Mouse (Mus musculus): ENCODE results near the gene Tnpo2. TPM values are rescaled to one million over a fixed set of nuclear protein-coding genes. Genes with fewer than 3 reads are reported as not detected.

Gene Tnpo2
- total RNA-seq, 2 experiments from 2014 or later: 16.7 to 20.4 TPM

GRCm38 (mm10) chr8:85096850-85097249, 60.1 kb downstream of the Tnpo2 start:
- ATAC-seq (replicated peaks; ENCODE audit: poor library complexity): no peak

GRCm38 (mm10) chr8:85100076-85100665, 63.5 kb downstream of the Tnpo2 start:
- no peak for ATAC-seq (replicated peaks; ENCODE audit: poor library complexity)

Other genes with a start within 250 kb of the Tnpo2 start
- 44.4 and 46.9 TPM in 2 replicates for gene Nfix, start 236.6 kb upstream of the Tnpo2 start, total RNA-seq (2015)
- 12.0 and 15.7 TPM in 2 replicates for gene Nfix, start 236.6 kb upstream of the Tnpo2 start, total RNA-seq (2017)
- gene Dand5, start 214.1 kb upstream of the Tnpo2 start, total RNA-seq (2015): 2.2 and 2.4 TPM in 2 replicates
- gene Dand5, start 214.1 kb upstream of the Tnpo2 start, total RNA-seq (2017): 1.7 and 4.0 TPM in 2 replicates
- gene Gadd45gip1, start 205.4 kb upstream of the Tnpo2 start, total RNA-seq (2015): 21.4 and 21.9 TPM in 2 replicates
- 51.2 and 57.4 TPM in 2 replicates for gene Gadd45gip1, start 205.4 kb upstream of the Tnpo2 start, total RNA-seq (2017)
- 30.2 and 34.4 TPM in 2 replicates for gene Rad23a, start 196.2 kb upstream of the Tnpo2 start, total RNA-seq (2015)
- 26.2 and 26.3 TPM in 2 replicates for gene Rad23a, start 196.2 kb upstream of the Tnpo2 start, total RNA-seq (2017)
- gene Calr, start 190.0 kb upstream of the Tnpo2 start, total RNA-seq (2015): 1,060 and 1,133 TPM in 2 replicates
- 4,756 and 5,574 TPM in 2 replicates for gene Calr, start 190.0 kb upstream of the Tnpo2 start, total RNA-seq (2017)
- 33.3 and 51.2 TPM in 2 replicates for gene Farsa, start 179.9 kb upstream of the Tnpo2 start, total RNA-seq (2015)
- gene Farsa, start 179.9 kb upstream of the Tnpo2 start, total RNA-seq (2017): 173 and 193 TPM in 2 replicates
- gene Syce2, start 164.8 kb upstream of the Tnpo2 start, total RNA-seq (2015): 248 and 250 TPM in 2 replicates
- 130 and 139 TPM in 2 replicates for gene Syce2, start 164.8 kb upstream of the Tnpo2 start, total RNA-seq (2017)
- gene Gcdh, start 143.0 kb upstream of the Tnpo2 start, total RNA-seq (2015): 17.4 and 19.0 TPM in 2 replicates
- gene Gcdh, start 143.0 kb upstream of the Tnpo2 start, total RNA-seq (2017): 27.8 TPM in 2 replicates
- gene Klf1, start 135.0 kb upstream of the Tnpo2 start, total RNA-seq (2015): 12.3 and 22.4 TPM in 2 replicates
- 14.0 and 30.8 TPM in 2 replicates for gene Klf1, start 135.0 kb upstream of the Tnpo2 start, total RNA-seq (2017)
- gene Dnase2a, start 128.4 kb upstream of the Tnpo2 start, total RNA-seq (2015): 16.8 and 23.7 TPM in 2 replicates
- gene Dnase2a, start 128.4 kb upstream of the Tnpo2 start, total RNA-seq (2017): 52.7 and 73.5 TPM in 2 replicates
- gene Mast1, start 99.6 kb upstream of the Tnpo2 start, total RNA-seq (2015): not detected in 2 replicates
- gene Mast1, start 99.6 kb upstream of the Tnpo2 start, total RNA-seq (2017): 0.03 TPM in 1 of 2 replicates, not detected in the other
- gene Rtbdn, start 89.9 kb upstream of the Tnpo2 start, total RNA-seq (2015): not detected in 2 replicates
- gene Rtbdn, start 89.9 kb upstream of the Tnpo2 start, total RNA-seq (2017): not detected in 2 replicates
- gene Gm49661, start 67.5 kb upstream of the Tnpo2 start, total RNA-seq (2015): not detected in 2 replicates
- gene Gm49661, start 67.5 kb upstream of the Tnpo2 start, total RNA-seq (2017): not detected in 2 replicates
- 266 and 310 TPM in 2 replicates for gene Prdx2, start 67.3 kb upstream of the Tnpo2 start, total RNA-seq (2015)
- gene Prdx2, start 67.3 kb upstream of the Tnpo2 start, total RNA-seq (2017): 340 and 388 TPM in 2 replicates
- 136 and 178 TPM in 2 replicates for gene Rnaseh2a, start 67.1 kb upstream of the Tnpo2 start, total RNA-seq (2015)
- gene Rnaseh2a, start 67.1 kb upstream of the Tnpo2 start, total RNA-seq (2017): 109 and 162 TPM in 2 replicates
- 14.7 and 26.1 TPM in 2 replicates for gene Junb, start 58.2 kb upstream of the Tnpo2 start, total RNA-seq (2015)
- 38.9 and 57.5 TPM in 2 replicates for gene Junb, start 58.2 kb upstream of the Tnpo2 start, total RNA-seq (2017)
- 1.9 and 3.8 TPM in 2 replicates for gene Hook2, start 46.3 kb upstream of the Tnpo2 start, total RNA-seq (2015)
- gene Hook2, start 46.3 kb upstream of the Tnpo2 start, total RNA-seq (2017): 7.2 and 8.5 TPM in 2 replicates
- gene Best2, start 22.4 kb upstream of the Tnpo2 start, total RNA-seq (2015): not detected in 2 replicates
- not detected in 2 replicates for gene Best2, start 22.4 kb upstream of the Tnpo2 start, total RNA-seq (2017)
- gene Asna1, start 11.6 kb upstream of the Tnpo2 start, total RNA-seq (2015): 68.4 and 69.0 TPM in 2 replicates
- gene Asna1, start 11.6 kb upstream of the Tnpo2 start, total RNA-seq (2017): 78.2 and 83.7 TPM in 2 replicates
- gene Trir, start 10.1 kb upstream of the Tnpo2 start, total RNA-seq (2015): 132 and 138 TPM in 2 replicates
- gene Trir, start 10.1 kb upstream of the Tnpo2 start, total RNA-seq (2017): 212 and 224 TPM in 2 replicates
- gene Fbxw9, start 23.1 kb downstream of the Tnpo2 start, total RNA-seq (2015): 4.4 and 4.9 TPM in 2 replicates
- gene Fbxw9, start 23.1 kb downstream of the Tnpo2 start, total RNA-seq (2017): 3.2 and 3.5 TPM in 2 replicates
- not detected in 2 replicates for gene Gm5741, start 31.1 kb downstream of the Tnpo2 start, total RNA-seq (2015)
- not detected in 2 replicates for gene Gm5741, start 31.1 kb downstream of the Tnpo2 start, total RNA-seq (2017)
- gene Dhps, start 34.8 kb downstream of the Tnpo2 start, total RNA-seq (2015): 60.4 and 69.7 TPM in 2 replicates
- gene Dhps, start 34.8 kb downstream of the Tnpo2 start, total RNA-seq (2017): 24.6 and 24.7 TPM in 2 replicates
- 159 and 193 TPM in 2 replicates for gene Wdr83os, start 43.8 kb downstream of the Tnpo2 start, total RNA-seq (2015)
- gene Wdr83os, start 43.8 kb downstream of the Tnpo2 start, total RNA-seq (2017): 40.3 and 41.4 TPM in 2 replicates
- 33.1 and 44.3 TPM in 2 replicates for gene Wdr83, start 44.4 kb downstream of the Tnpo2 start, total RNA-seq (2015)
- 23.5 and 33.7 TPM in 2 replicates for gene Wdr83, start 44.4 kb downstream of the Tnpo2 start, total RNA-seq (2017)
- 86.9 and 95.2 TPM in 2 replicates for gene Man2b1, start 46.4 kb downstream of the Tnpo2 start, total RNA-seq (2015)
- gene Man2b1, start 46.4 kb downstream of the Tnpo2 start, total RNA-seq (2017): 60.2 and 69.6 TPM in 2 replicates
- gene Zfp791, start 86.2 kb downstream of the Tnpo2 start, total RNA-seq (2015): not detected in 2 replicates
- not detected in 2 replicates for gene Zfp791, start 86.2 kb downstream of the Tnpo2 start, total RNA-seq (2017)
- gene Cks1brt, start 115.0 kb downstream of the Tnpo2 start, total RNA-seq (2015): not detected in 2 replicates
- 0.08 TPM in 1 of 2 replicates, not detected in the other for gene Cks1brt, start 115.0 kb downstream of the Tnpo2 start, total RNA-seq (2017)
- gene Olfr371, start 189.1 kb downstream of the Tnpo2 start, total RNA-seq (2015): not detected in 2 replicates
- not detected in 2 replicates for gene Olfr371, start 189.1 kb downstream of the Tnpo2 start, total RNA-seq (2017)

Data from megakaryocyte progenitor cell, adult 5-6 weeks (primary cell).